Mouse (Mus musculus) large intestine, adult 2 months (tissue): ENCODE results near the gene Gm36079. TPM values are rescaled to one million over a fixed set of nuclear protein-coding genes. Genes with fewer than 3 reads are reported as not detected.
"Not testable (repeated sequence)": the region's sequence is repeated elsewhere in the genome, so short reads cannot be mapped to it uniquely, and the experiment has no call there.

Experiments used
- DNase-seq: peaks from one replicate; pipeline ENCODE4 v3.0.0-alpha.2; 2012; ENCODE audit warnings: low read depth, low spot score
- WGBS: fragments of 180-500 bp; shearing (Covaris S2); methylation state at CpG from one replicate; pipeline ENCODE4 v1.1.7; 2018; 5-methylcytosine and 5-hydroxymethylcytosine counted together
- polyA plus RNA-seq: library from polyadenylated mRNA; depleted of rRNA; stranded (reverse); fragments of >200 nt; gene quantifications from 2 replicates; pipeline ENCODE4 v1.2.3, GENCODE M21; 2012; rRNA removed

The Gm36079 gene
- not detected in 2 replicates for polyA plus RNA-seq

DNA sequence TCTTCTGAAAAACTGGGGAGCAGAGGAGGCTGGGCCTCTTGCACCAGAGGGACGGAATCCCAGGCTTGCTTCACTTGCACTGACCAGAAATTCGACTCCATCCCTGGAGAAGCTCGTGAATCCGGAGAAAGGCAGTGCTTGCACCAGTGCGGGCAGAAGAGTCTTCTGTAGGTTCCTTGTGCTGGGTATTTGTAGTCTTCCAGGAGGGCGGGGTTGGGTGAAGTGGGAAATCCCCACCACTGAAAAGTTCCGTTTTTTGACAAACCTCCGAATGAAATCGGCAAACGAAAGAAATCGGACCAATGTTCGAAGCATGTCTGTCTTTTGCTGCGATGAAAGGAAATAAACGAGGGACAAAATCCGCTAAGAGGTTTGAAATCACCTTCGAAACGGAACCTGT lies at the start of gene Gm36079:
Gm36079 (minus strand) TSS at position 101 of the 400 bp plus-strand sequence.
- 2% methylated on average over 6 of the region's 17 CpGs for WGBS
- not testable (repeated sequence) for DNase-seq

DNA sequence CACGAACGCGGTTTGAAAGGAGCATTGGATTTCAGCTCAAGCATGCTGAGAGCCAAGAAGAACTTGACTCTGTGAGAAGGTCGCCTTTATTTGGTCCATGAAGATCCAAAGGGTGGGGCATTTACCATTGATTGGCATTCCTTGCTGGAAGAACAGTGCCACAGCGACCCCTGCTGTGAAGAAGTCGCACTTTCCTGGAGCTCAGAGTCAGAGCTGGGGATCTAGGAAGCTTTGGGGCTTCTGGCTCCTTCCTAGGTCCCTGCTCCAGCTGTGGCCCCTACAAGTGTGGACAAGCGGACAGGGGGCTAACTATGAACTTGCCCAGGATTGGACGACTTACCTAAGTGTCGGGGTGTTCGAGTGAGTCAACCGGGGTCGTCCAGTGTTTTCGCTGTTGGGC lies 44.1 kb upstream of the Gm36079 start:
- DNase-seq = not testable (repeated sequence)
- no CpG with 5 or more reads among the region's 13 CpGs for WGBS

- WGBS = no CpG with 5 or more reads among the region's 12 CpGs
- not testable (repeated sequence) for DNase-seq
Measured at GRCm38 (mm10) chr13:120070012-120070598, 43.3 kb upstream of the Gm36079 start.

- no CpG with 5 or more reads among the region's 22 CpGs for WGBS
- DNase-seq = not testable (repeated sequence)
Measured at GRCm38 (mm10) chr13:120063439-120064089, 36.8 kb upstream of the Gm36079 start.

GRCm38 (mm10) chr13:120062903-120063302 lies 36.1 kb upstream of the Gm36079 start:
- DNase-seq = not testable (repeated sequence)
- no CpG with 5 or more reads among the region's 4 CpGs for WGBS

GRCm38 (mm10) chr13:120052085-120052484 lies 25.3 kb upstream of the Gm36079 start, which contains the start of gene Gm21188:
Gene Gm21188 (minus strand): TSS chr13:120052194.
- DNase-seq = not testable (repeated sequence)

DNA sequence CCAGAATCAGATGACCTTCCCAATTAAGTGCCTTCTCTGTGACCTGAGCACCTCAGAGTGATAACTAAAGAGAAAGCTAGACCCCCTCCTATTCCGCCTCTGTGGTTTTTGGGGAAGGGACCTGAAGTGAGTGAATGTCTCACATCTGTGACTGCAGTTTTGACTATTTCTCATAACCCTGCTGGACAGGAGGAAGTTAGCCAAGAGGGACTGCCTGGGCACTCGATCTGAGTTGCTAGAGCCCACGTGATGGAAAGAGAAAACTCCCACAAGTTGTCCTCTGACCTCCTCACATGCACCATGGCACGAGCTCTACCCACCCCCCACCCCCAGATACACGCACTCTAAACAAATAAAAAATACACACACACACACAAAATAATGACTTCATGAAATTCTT lies 21.8 kb upstream of the Gm36079 start:
- not testable (repeated sequence) for DNase-seq
- no CpG with 5 or more reads among the region's 5 CpGs for WGBS

- not testable (repeated sequence) for DNase-seq
- WGBS = no CpG with 5 or more reads among the region's 2 CpGs
Measured at GRCm38 (mm10) chr13:120048186-120048585, 21.4 kb upstream of the Gm36079 start.

DNA sequence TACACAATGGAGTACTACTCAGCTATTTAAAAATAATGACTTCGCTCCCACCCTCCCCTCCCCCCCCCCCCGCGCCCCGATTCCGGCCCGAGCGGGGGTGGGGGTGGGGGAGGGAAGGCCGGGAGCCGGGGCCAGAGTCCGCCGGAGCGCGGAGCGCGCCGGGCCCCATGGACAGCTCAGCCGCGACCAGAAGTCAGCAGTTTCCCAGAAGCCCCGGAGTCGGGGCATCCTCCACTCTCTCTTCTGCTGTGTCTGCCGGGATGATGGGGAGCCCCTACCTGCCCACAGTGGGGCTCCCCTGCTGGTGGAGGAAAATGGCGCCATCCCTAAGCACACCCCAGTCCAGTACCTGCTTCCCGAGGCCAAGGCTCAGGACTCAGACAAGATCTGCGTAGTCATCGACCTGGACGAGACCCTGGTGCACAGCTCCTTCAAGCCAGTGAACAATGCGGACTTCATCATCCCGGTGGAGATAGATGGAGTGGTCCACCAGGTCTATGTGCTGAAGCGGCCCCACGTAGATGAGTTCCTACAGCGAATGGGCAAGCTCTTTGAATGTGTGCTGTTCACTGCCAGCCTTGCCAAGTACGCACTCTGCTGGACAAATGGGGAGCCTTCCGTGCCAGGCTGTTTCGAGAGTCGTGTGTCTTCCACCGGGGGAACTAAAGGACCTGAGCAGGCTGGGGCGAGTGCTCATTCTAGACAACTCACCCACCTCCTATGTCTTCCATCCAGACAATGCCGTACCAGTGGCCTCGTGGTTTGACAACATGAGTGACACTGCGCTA lies 19.8 kb upstream of the Gm36079 start:
- 6% methylated on average over 24 of the region's 40 CpGs for WGBS
- not testable (repeated sequence) for DNase-seq

- no CpG with 5 or more reads among the region's 1 CpGs for WGBS
- DNase-seq = not testable (repeated sequence)
Measured at GRCm38 (mm10) chr13:120041145-120041544, 14.3 kb upstream of the Gm36079 start.

DNA sequence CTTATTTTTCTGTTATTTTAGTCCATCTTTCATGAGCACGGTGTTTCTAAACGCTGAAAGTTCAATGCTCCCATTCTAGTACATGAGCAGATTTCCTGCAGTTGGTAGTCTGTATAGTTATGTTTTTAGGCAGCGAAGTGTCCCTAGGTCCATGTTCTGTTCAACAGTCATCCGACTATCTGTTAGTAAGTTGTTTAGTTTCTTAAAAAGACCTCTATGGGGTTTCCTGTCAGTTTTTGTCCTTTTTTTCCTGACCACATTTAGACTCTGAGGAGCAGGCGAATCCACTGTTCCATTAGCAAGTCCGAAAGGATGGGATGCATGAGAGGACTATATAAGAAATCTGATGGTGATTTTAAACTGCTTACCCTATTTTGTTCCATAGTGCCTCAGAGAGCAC lies 11.1 kb upstream of the Gm36079 start:
- not testable (repeated sequence) for DNase-seq
- WGBS = 10% methylated on average over 6 of the region's 6 CpGs

GRCm38 (mm10) chr13:120036577-120037115 lies 9.8 kb upstream of the Gm36079 start:
- not testable (repeated sequence) for DNase-seq
- 4% methylated on average over 23 of the region's 25 CpGs for WGBS

DNA sequence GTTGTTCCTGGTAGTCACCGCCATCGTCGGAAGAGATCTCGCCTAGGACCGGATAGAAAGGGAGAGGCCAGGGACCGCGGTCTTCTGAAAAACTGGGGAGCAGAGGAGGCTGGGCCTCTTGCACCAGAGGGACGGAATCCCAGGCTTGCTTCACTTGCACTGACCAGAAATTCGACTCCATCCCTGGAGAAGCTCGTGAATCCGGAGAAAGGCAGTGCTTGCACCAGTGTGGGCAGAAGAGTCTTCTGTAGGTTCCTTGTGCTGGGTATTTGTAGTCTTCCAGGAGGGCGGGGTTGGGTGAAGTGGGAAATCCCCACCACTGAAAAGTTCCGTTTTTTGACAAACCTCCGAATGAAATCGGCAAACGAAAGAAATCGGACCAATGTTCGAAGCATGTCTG lies 8.3 kb upstream of the Gm36079 start:
- 3% methylated on average over 10 of the region's 18 CpGs for WGBS
- DNase-seq = not testable (repeated sequence)

DNA sequence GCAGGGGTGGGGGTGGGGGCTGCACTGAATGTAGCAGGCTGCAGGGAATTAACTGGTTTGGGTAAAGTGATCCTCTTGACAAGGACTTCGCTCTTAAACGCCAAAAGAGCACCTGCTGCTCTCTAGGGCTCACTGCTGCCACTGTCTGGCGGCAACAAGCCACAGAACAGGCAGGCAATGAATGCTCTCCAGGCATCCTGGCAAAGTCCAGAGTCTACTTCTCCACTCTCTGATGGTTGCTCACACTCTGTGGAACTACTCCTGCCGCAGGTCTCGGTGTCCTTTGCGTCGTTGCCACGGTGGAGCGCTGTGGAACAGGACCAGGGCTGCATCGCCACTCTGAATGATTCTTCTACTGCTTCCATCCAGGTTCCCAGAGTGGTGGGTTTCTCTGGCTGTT lies 7.8 kb upstream of the Gm36079 start:
- DNase-seq = not testable (repeated sequence)
- WGBS = 5% methylated on average over 3 of the region's 10 CpGs

- not testable (repeated sequence) for DNase-seq
- 5% methylated on average over 19 of the region's 19 CpGs for WGBS
Measured at GRCm38 (mm10) chr13:120033516-120034190, 6.8 kb upstream of the Gm36079 start.

DNA sequence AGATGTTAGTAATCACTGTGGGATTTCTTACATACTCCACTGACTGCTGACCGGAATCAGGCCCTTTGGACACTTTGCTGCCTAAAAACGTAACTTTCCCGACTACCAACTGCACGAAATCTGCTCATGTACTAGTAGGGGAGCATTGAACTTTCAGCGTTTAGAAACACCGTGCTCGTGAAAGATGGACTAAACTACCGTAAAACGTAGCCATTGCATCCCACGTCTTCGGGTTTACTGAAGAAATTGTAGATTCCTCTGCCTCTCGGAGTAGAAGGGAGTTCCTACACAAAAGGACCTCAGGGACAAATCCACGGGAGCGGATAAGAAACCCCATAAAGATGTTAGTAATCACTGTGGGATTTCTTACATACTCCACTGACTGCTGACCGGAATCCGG lies 4.9 kb upstream of the Gm36079 start:
- not testable (repeated sequence) for DNase-seq
- WGBS = 6% methylated on average over 16 of the region's 16 CpGs

- DNase-seq = not testable (repeated sequence)
- WGBS = 4% methylated on average over 11 of the region's 11 CpGs
Measured at GRCm38 (mm10) chr13:120027368-120027767, 557 bp upstream of the Gm36079 start.

DNA sequence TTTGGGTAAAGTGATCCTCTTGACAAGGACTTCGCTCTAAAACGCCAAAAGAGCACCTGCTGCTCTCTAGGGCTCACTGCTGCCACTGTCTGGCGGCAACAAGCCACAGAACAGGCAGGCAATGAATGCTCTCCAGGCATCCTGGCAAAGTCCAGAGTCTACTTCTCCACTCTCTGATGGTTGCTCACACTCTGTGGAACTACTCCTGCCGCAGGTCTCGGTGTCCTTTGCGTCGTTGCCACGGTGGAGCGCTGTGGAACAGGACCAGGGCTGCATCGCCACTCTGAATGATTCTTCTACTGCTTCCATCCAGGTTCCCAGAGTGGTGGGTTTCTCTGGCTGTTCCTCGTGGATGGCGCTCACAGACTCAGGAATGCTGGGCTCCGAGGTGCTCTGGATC lies 438 bp downstream of the Gm36079 start:
- not testable (repeated sequence) for DNase-seq
- WGBS = 6% methylated on average over 3 of the region's 13 CpGs

- not testable (repeated sequence) for DNase-seq
- WGBS = 15% methylated on average over 4 of the region's 4 CpGs
Measured at GRCm38 (mm10) chr13:120025576-120025975, 1.2 kb downstream of the Gm36079 start.

GRCm38 (mm10) chr13:120025004-120025403 lies 1.8 kb downstream of the Gm36079 start:
- DNase-seq = not testable (repeated sequence)
- 4% methylated on average over 21 of the region's 21 CpGs for WGBS
